Mouse (Mus musculus): ENCODE results near the gene Cpvl.

Cpvl gene

DNA sequence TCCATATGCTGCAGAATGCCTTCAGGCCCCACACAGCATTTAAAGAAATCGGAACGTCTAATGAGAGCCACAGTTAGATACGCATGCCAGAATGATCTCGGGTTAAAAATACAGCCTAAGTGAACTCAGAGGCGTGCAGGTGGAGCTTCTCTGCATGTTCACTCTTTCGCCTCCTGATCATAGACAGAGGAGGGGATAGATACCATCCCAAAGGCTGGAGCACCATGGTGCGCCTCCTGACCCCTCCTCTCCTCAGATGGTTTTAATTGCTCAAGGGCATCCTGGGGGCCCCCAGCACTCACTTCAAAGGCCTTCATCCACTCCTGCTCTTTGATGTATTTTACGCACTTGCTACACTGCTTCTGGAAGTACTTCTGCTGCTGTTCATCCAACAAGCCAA, 46.9 kb downstream of the Cpvl start:
- no peak for DNase-seq (ENCODE audit: low read depth)

DNA sequence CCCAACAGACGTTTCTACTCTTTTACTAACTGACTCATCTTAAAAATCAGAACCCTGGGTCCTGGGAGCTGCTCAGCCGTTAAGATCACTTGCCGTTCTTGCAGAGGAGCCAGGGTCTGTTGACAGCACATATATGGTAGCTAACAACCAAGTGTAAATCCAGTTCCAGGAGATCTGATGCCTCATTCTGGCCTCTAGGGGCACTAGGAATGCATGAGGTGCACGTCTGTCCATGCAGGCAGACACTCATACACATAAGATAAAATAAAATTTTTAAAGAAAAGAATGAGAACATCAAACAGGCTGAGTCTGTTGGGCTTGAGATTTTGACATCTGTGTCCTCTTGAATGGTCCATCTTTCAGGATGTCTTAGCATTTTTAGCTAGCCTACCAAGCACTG, 48.6 kb downstream of the Cpvl start:
- DNase-seq (ENCODE audit: low read depth) = no peak

DNA sequence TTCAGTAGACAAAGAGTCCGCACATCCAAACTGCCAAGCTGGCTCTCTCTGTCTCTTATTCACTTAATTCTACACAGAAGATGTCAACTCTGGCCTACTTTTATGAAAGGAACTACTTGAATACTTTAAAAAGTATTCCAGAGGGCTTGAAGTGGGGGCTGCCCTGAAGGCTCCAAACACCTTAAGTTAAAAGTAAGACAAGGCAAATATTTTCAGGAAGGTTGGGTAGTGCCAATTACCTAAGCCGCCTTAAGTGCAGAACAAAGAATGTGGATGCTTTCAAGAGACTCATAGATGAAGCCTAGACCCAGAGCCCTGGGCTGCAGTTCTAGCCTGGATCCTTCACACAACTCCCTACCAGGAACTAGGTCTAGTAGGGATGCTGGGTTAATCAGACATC, 52.3 kb downstream of the Cpvl start:
- no peak for DNase-seq (ENCODE audit: low read depth)

DNA sequence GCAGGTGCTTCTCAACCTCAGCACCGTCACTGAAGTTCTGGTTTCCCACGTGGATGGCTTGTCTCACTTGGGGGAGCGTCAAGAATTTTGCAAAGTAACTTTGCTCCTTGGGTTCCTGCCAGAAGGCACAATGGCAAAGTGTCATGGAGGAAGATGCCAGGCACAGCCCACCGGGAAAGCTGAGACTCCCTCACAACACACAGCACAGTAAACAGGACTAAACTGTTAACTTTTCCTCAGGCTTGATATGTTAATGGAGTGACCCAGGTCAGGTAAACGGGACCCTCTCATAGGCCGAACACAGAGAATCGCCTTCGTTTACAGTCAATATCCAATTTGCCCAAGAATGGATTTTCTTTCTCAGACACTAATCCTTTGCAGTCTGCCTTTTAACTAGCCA, 53.3 kb downstream of the Cpvl start:
- DNase-seq (ENCODE audit: low read depth) = no peak

DNA sequence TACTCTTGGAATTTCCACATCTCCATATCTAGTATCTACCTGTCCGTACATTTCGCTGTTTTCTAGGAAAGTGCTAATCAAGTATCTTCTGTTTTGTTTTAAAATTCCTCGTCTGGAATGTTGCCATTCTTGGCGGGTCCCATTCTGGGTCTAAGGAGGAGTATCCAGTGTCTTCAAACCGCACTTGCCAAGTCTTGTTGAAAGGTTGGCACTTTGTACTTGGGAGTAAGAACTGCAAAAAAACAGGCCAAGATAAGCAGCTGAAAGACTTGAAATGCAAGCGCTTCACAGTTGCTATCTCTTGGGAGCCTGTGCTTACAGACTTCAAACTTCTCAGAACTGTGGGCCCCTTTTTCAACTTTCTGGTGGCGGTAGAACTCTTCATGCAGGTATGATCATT, 58.4 kb downstream of the Cpvl start:
- no peak for DNase-seq (ENCODE audit: low read depth)

DNA sequence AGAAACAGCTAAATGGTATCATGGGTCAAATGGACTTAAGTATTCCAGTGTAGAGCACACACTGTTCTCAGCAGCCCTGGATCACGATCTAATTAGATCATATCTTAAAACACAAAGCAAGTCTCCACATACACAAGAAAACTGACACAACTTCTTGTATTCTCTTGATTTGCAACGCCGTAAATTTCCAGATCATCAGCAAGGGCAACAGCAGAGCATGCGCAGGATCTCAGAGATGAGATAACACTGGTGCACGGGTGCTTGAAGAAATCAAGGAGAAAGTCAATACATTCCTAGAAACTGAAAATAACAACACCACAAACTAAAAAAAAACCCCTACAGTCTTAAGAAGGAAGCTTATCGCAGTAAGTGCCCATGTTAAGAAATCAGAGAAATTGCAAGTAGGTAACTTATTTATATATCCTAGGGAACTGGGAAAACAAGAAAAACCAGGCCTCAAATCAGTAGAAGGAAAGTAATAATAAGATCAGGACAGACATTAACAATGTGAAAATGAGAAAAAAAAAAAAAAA, 61.4 kb downstream of the Cpvl start:
- DNase-seq (ENCODE audit: low read depth) = no peak

DNA sequence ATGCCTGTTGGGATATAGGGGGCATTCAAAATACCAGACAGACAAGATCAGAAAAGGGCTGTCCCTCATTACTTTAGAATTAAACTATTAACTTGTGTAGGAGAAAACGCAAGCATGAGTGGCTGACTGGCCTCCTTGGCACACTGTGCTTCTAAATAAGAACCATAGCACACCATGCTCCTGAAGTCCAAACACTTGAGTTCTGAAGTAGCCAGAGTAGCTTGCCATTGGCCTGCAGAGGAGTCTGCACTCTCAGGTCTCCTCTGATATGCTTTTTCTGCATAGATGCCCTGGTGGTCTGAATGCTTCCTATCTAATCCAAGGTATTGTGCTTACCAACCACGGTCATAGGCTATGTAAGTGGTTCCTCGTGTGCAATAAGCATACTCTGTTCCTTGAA, 63.1 kb downstream of the Cpvl start:
- DNase-seq (ENCODE audit: low read depth) = no peak

DNA sequence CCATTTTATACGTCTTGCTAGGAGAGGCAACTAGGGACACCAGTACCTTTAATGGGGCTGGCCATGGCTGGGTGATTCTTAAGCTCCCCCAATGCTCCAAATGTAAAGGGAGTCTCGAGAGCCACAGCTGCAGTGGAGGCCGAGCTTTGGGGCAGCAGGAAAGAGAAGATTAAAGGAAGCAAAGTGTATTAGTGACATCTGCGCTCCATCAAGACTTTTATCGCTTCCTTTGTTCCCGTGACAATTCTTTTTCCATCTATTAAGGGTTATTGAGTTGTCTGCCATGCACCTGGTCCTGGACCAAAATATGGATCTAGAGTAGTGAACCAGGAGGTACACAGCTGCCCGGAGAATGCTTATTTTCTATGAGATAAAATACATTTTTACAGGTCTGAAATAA, 65.3 kb downstream of the Cpvl start:
- no peak for DNase-seq (ENCODE audit: low read depth)

DNA sequence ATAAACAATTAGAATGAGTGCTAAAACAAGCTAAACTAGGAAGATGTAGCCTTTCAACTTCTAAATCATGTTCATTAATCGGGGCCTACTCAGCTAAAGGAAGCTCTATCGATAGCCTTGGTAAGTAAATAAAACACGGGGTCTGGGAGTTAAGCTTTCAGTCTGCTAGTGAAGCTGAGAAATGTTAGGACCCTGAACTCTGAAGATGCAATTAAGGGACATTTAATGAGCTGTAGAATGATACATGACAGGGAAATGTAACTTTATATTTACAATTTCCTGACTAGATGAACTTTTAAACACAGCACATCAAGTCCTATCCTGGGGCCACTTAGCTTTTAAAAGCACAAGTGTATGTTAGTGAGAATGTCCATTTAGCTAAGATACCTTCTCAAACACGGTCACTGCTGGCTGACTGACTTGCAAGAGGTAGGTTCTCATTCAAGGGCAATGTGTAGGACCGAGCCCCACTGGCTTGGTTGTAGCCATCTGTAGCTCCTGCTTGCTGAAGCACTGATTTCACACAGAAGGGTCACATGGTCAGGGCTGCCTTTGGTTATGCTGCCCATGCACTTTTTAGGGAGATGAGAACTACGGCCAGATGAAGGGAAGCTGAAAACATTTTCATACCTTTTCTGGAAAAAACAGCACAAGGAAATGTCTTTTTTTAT, 66.2 kb downstream of the Cpvl start:
- no peak for DNase-seq (ENCODE audit: low read depth)

DNA sequence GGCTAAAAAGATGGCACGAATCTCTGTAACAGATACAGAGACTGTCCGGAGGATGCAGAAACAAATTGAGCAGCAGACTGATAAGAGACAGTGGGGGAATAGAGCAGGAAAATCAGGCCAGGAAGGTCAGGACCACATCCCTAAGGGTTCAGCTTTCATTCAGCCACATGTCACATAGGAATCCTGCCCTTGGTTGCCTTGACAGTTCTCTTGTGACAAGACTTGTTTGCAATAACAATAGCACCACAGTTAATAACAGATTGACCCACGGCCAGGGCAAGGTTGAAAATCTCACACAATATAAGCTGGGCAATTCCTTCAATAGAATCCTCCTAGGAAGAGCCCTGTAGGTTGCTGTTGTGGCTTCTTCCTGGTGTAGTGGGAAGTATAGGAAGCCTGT, 68.5 kb downstream of the Cpvl start:
- DNase-seq (ENCODE audit: low read depth) = no peak

DNA sequence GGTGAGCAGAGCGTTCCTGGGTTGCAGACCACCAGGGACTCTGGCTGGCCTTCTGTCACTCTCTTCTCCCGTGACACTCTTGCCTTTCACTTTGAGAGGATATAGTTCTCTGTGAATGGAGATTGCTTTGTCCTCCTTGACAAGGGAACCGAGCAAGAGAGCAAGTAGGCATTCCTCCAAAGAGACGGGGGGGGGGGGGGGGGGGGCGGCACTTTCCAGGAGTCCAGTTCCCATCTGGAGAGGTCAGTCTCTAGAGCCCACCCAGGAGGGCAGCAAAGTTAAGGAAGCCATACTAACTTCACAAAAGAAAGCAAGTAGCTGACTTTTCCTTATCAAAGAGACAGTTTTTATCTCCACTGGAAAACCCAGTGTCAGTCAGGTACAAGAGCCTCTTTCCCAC, 69.0 kb downstream of the Cpvl start:
- DNase-seq (ENCODE audit: low read depth) = no peak

DNA sequence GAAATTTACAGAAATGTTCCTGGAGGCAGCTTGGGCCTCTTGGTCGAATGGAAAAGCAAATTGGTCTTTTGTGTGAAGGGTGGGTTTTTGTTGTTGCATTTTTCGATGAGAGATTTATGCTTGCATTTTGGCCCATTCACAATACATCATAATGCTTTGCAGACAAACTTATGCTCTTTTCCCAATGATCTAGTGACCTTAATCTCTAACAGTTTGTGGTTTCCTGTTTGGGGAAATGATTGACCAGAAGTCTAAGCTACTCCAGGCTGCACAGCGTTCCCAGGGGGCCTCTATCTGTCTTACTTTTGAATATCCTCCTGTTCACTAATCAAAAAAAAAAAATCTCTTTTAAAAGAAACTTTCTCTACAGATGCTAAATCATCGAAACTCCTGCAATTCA, 71.6 kb downstream of the Cpvl start:
- no peak for DNase-seq (ENCODE audit: low read depth)

DNA sequence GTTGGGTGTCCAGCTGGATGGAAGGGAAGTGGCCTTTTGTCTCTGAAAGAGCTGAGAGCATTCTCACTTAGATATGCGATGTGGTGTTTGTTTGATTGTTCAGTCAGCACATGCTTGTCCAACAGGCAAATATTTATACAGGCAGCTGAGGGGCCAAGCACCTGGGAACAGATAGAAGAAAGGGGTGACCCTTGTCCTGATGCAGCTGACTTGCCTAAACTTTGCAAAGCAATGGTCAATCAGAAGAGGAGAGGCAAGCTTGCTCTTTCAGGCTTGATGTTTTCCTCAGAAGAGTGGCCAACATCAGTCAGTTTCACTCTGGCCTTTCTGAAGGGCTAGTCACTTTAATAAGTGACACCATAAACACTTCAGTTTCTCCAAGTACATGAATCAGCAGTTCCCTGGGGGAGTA, 72.4 kb downstream of the Cpvl start:
- DNase-seq (ENCODE audit: low read depth) = no peak

DNA sequence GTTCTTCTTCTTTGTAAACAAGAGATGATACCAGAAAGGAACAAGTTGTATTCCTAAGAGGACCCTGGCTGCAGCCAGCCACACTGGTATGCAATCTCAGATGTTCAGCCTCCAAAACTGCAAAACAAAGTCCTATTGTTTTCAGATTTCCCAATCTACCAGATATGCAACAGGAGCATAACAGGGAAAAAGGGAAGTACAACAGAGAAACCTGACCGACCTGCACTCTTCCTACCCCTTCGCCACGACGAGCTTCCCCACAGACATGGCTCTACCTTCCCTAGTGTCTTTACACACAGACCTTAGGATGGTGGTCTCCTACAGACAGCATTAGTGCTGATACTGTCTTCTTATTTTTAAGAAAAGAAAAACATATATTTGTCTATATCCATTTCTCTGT, 72.9 kb downstream of the Cpvl start:
- DNase-seq (ENCODE audit: low read depth) = no peak

DNA sequence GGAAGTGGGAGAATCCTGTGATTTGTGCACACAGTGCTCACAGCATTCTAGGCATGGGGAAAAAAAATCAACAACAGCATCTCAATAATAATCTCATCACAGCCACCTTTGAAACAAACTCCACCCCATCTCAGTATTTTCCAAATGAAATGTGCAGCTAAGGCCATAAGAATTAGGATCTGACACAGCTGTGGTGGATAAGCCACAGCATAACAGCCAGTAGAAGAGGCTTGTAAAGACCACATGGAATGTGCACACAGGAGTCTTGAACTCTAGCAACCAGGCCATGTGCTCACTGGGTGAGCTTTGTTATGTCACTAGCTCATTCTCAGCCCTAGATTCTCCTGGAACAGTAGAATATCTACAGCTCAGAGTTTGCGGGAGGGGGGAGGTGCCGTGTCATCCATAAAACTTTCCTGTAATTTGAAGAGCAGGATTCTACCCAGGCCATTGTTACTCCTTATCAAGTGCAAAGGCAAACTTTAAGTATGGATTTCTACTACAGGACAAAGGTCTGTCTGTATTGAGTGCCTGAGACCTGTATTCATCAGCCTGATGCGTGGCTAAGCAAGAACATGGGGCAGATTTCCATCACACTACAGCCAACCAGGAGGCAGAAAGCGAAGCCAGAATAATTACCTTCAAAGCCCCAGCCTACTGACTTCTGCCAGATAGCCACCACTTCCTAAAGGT, 73.6 kb downstream of the Cpvl start:
- no peak for DNase-seq (ENCODE audit: low read depth)

DNA sequence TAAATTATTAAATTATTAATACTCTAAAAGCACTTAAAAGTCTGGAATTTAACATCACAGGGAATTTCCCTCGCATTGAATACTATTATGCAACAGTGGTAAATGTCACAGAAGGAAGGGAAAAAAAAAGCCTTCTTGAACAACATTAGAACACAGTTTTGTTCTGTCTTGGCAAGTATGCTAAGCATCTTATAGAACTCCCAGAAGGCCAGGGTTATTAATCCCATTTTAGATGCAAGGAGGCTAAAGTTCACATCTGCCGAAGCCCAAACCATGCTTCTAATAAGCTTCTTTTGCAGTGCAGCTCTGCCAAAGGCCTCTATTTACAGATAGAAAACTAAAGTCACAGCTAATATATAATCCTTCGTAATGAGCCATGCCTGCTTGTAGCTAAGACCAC, 74.3 kb downstream of the Cpvl start:
- no peak for DNase-seq (ENCODE audit: low read depth)

DNA sequence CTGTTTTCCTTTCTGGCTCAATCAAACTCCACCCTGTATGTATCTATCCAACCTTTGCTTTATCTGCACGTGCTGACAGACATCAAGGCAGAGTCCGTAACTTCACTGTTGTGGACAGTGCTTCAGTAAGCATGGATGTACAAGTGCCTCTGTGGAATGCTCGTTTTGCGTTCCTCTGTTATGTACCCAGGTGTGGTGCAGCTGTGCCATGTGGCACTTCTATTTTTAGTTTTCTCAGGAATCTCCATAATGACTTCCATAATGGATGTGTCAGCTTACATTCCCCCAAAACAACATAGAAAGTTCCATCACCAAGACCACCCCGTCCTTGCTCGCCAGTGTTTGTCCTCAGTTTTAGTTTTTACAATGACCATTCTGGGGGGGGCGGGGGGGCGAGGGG, 76.7 kb downstream of the Cpvl start:
- DNase-seq (ENCODE audit: low read depth) = no peak

DNA sequence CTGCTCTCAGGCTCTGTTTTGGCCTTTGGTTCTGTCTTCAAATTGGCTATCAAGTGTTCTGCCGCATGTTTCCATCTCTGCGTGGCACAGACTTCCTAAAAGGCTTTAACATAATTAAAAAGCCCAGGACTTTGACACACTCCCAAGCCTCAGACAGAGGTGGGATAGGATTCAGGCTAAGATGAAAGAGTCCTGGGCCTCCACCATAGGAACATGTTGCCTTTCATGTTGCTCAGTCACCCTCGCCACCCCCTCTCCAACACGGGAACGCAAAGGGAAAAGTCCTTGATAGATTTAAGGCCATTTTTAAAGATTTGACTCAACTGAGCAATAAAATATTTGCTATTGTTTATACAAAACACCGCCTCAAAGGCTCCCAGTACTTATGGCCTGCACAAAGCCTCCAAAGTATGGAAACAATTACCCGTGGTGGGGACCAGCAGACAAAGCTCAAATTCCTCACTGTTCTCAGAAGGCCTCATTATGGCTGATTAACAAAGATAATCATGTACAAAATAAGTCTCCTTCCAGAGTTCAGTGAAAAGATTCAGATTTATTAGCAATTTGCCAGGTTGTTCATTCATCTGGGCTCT, 80.5 kb downstream of the Cpvl start:
- DNase-seq (ENCODE audit: low read depth) = no peak

DNA sequence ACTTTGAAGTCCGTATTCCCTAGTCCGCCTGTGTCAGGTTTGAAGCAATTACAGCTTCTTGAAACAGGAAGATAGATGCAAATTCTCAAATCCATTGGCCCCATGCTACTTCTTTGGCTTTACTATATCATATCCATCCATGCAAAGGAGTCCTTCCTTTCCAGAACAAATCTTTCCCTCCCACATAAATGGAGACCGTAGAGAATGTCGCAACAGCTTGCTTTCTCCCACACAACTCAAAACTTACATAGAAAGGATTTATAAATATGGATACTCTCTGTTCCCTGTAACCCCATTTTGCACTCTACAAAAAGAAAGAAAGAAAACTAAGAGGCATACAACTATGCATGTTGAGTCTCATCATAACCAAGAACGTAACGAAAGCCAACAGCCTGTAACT, 81.3 kb downstream of the Cpvl start:
- no peak for DNase-seq (ENCODE audit: low read depth)

DNA sequence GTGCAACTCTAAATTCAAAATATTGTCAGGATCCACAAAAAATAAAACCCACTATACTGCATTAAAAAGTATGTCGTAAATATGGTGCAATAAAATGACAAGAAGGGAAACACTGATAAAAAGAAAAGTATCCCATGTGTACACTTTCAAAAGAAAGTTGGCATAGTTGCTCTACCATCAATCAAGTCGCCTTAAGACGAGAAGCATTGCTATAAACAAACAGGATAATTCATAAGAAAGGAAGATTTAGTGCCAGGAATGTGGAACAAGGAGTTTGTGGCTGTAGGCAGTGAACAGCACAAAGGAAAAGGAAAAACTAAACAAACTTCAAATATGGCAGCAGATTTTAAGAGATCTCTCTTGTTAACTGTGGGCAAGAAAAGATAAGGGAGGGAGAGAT, 84.7 kb downstream of the Cpvl start:
- DNase-seq (ENCODE audit: low read depth) = no peak

DNA sequence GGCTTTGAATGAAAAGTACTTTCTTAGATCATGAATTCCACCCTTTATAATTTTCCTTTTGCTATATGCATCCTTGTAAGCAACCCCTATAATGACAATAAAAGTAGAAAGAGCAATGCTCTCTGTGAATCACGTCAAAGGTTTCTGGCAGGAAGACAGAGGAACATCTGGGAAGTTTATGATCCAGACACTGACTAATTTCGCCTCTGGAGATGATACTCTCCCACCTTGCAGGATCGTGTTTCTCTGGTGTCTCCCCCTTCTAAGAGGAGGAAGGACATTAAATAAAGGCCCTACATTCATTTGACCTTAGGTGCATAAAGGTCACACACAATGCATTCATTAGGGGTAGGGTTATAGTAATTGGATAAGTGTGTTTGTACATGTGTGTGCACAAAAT, 87.4 kb downstream of the Cpvl start:
- DNase-seq (ENCODE audit: low read depth) = no peak

DNA sequence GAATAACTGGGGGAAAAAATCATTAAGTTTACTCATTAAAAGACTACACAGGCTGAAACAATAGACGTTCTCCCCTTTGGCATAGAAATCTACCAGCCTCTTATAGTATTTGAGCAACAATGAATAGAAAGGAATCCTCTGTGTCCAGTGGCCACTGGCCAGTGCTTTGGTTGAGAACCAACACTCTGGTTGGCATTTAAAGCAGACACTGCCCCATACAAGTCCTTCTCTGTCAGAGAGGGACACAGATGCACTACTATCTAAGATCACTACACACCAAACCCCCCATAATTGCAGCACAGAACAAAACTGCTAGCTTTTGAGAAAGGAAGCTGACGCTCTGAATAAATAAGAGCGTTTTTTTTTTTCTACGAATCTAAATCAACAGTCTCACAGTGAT, 93.5 kb downstream of the Cpvl start:
- DNase-seq (ENCODE audit: low read depth) = no peak

DNA sequence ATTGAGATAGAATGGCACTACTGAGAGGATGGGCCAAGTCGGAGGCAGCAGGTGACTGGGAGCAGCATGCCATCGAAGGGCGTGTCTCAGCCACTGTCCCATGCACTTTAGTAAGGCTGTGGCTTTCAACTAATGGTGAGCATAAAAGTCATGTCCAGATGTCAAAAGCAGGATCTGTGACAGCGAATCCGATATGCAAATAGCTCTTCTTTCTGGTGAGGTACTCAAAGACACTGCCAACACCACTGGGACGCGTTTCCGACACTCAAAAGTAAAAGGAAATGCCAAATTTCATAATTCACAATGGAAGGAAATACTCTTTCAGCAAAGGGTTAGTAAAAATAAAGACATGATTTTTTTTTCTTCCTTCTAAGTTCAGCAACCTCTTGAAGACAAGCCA, 94.0 kb downstream of the Cpvl start:
- DNase-seq (ENCODE audit: low read depth) = no peak

DNA sequence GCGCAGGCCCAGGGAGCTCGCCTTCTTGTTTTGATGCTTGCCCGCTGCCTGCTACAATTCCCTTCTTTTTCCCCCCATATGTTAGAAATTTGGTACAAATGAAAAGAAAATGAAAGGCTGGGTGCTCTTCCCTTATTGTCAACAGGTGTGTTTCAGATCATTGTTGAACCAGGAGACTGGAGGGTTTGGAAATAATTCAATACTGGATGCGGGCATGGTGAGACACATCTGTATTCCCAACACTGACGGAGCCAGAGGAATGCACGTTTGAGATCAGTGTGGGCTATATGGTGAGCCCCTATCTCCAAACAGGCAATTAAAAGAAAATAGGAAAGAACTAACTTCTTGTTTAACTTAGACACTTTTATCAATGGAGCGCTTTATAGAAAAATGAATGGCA, 95.1 kb downstream of the Cpvl start:
- DNase-seq (ENCODE audit: low read depth) = no peak

All from naive thymus-derived CD4-positive, alpha-beta T cell, adult 2 months (primary cell).